Mouse (Mus musculus) natural killer cell, adult 2 months (primary cell): ENCODE measurements at regions not wholly inside any gene's neighbourhood (a gene's known extent, or its start where the extent isn't known, plus 50 kb on each side); places are given as distances from the start of the nearest gene placed in this dataset.

Experiments
- DNase-seq, 2 experiments: peaks; one replicate each; pipeline ENCODE4 v3.0.0; 2022; ENCODE audit warnings: low spot score in 2 of 2

GRCm38 (mm10) chr13:97452386-97453089 is 211.6 kb downstream of the Enc1 start:
- DNase-seq = no peak

- no peak for DNase-seq
These were observed 210.4 kb downstream of the Enc1 start for GRCm38 (mm10) chr13:97451276-97451675.

- no peak for DNase-seq
These were observed 207.2 kb downstream of the Enc1 start for GRCm38 (mm10) chr13:97448123-97448522.

- no peak for DNase-seq
These were observed 203.0 kb downstream of the Enc1 start for GRCm38 (mm10) chr13:97443731-97444428.

GRCm38 (mm10) chr13:97442806-97443205 is 201.9 kb downstream of the Enc1 start:
- no peak for DNase-seq

GRCm38 (mm10) chr13:97442283-97442682 is 201.4 kb downstream of the Enc1 start:
- DNase-seq = peak; percentile 59 to 74

- no peak for DNase-seq
These were observed 200.9 kb downstream of the Enc1 start for GRCm38 (mm10) chr13:97441803-97442202.

GRCm38 (mm10) chr13:97439216-97439979 is 198.5 kb downstream of the Enc1 start:
- peak; percentile 28 to 46 for DNase-seq

GRCm38 (mm10) chr13:97438692-97439091 is 197.8 kb downstream of the Enc1 start:
- DNase-seq = peak; percentile 11 to 46

GRCm38 (mm10) chr13:97438277-97438676 is 197.4 kb downstream of the Enc1 start:
- DNase-seq = no peak

GRCm38 (mm10) chr13:97436719-97437350 is 195.9 kb downstream of the Enc1 start:
- no peak for DNase-seq

- DNase-seq = peak; percentile 39 to 46
These were observed 195.2 kb downstream of the Enc1 start for GRCm38 (mm10) chr13:97435865-97436718.

GRCm38 (mm10) chr13:97434961-97435864 is 194.3 kb downstream of the Enc1 start:
- peak in 1 of 2 experiments; percentile 12 for DNase-seq

GRCm38 (mm10) chr13:97434167-97434566 is 193.3 kb downstream of the Enc1 start:
- DNase-seq = no peak

GRCm38 (mm10) chr13:97432627-97433026 is 191.7 kb downstream of the Enc1 start:
- no peak for DNase-seq

- no peak for DNase-seq
These were observed 190.0 kb downstream of the Enc1 start for GRCm38 (mm10) chr13:97430885-97431284.

- no peak for DNase-seq
These were observed 187.3 kb downstream of the Enc1 start for GRCm38 (mm10) chr13:97428163-97428562.

GRCm38 (mm10) chr13:97427537-97427936 is 186.6 kb downstream of the Enc1 start:
- DNase-seq = no peak

- no peak for DNase-seq
These were observed 184.8 kb downstream of the Enc1 start for GRCm38 (mm10) chr13:97425731-97426130.

- no peak for DNase-seq
These were observed 183.0 kb downstream of the Enc1 start for GRCm38 (mm10) chr13:97423911-97424310.
